Comparison of ENCODE assay signal across 38 mouse cellular contexts in genomic region chrY:10708761-10709160, GRCm38 (mm10). TPM values are rescaled to one million over a fixed set of nuclear protein-coding genes. Genes with fewer than 3 reads are reported as not detected.
"Had no signal": no experiment of that assay in that cellular context is flagged by ENCODE, and none has a peak within 500 bp of the region (broad histone marks: within the 10 kb centered on the region; RNA-seq: fewer than 3 reads in every experiment).

No protein-coding gene starts in this region.

RNA-seq across cellular contexts. Expression of gene Gm20777, which starts 43.5 kb away (rescaled TPM):
- total RNA-seq: gastrocnemius, adult 2 months; gastrocnemius, postnatal 10 days; gastrocnemius, postnatal 25 days; gastrocnemius, postnatal 4 days; granulocyte monocyte progenitor cell, adult 5-6 weeks; heart, adult 2 months; heart, postnatal 14 days; heart, postnatal 36 days; layer of hippocampus, adult 18-20 months; layer of hippocampus, adult 8-10 months; layer of hippocampus, postnatal 14 days; layer of hippocampus, postnatal 36 days; left cerebral cortex, adult 18-20 months; left cerebral cortex, adult 8-10 months; left cerebral cortex, postnatal 10 days; left cerebral cortex, postnatal 25 days; left cerebral cortex, postnatal 4 days; liver, adult 2 months had no signal
- polyA plus RNA-seq: frontal cortex, adult 2 months; heart, adult 2 months; heart, embryonic 11.5 days; heart, embryonic 13.5 days; heart, embryonic 15.5 days; heart, postnatal 0 days; hindbrain, embryonic 10.5 days; hindbrain, embryonic 12.5 days; hindbrain, embryonic 14.5 days; hindbrain, embryonic 16.5 days; inflammation-experienced regulatory T-cells, adult 6 months; intestine, embryonic 15.5 days; intestine, postnatal 0 days; kidney, adult 2 months; kidney, embryonic 15.5 days; kidney, postnatal 0 days; large intestine, adult 2 months; limb, embryonic 11.5 days; limb, embryonic 13.5 days; limb, embryonic 15.5 days; liver, adult 2 months; liver, embryonic 12.5 days had no signal
